Mouse (Mus musculus) adipocyte (in vitro differentiated cells): ENCODE data around the gene Scgb2b17.
"Not testable (repeated sequence)": the region's sequence is repeated elsewhere in the genome, so short reads cannot be mapped to it uniquely, and the experiment has no call there.

Source experiments
- DNase-seq: peaks from one replicate; pipeline ENCODE4 v3.0.0-alpha.2; 2016; ENCODE audit warnings: low spot score

Gene Scgb2b17

GRCm38 (mm10) chr7:33056461-33056860 is at the start of gene Scgb2b17:
TSS of gene Scgb2b17 (minus strand) at chr7:33056561.
- not testable (repeated sequence) for DNase-seq

- not testable (repeated sequence) for DNase-seq
Observed at GRCm38 (mm10) chr7:33063149-33063548, 6.8 kb upstream of the Scgb2b17 start, which contains the start of gene Scgb1b17. TSS of gene Scgb1b17 (plus strand) at chr7:33063449.
